Mouse (Mus musculus) midbrain, embryonic 15.5 days (tissue): Measurements from ENCODE around the gene Tuba1c. TPM values are rescaled to one million over a fixed set of nuclear protein-coding genes. Genes with fewer than 3 reads are reported as not detected.

Source experiments
- ATAC-seq: fragments of 200-750 bp; cut with Nextera tagmentation; replicated peaks from 2 replicates; pipeline ENCODE4 v1.8.0; 2017; ENCODE audit warnings: moderate TSS enrichment
- H3K27ac ChIP-seq: fragments of 300-500 bp; sonication (generic); 2 replicates; pipeline ENCODE4 v1.5.1; 2015; ENCODE audit warnings: mild to moderate bottlenecking, inconsistent platforms
- H3K27me3 ChIP-seq: fragments of 300-500 bp; sonication (generic); replicated peaks from 2 replicates; pipeline ENCODE4 v1.6.1; 2015; ENCODE audit warnings: inconsistent platforms
- H3K36me3 ChIP-seq: fragments of 300-500 bp; sonication (generic); replicated peaks from 2 replicates; pipeline ENCODE4 v1.6.1; 2015; ENCODE audit warnings: inconsistent platforms
- H3K4me1 ChIP-seq: fragments of 300-500 bp; sonication (generic); 2 replicates; pipeline ENCODE4 v1.6.1; 2015; ENCODE audit warnings: inconsistent platforms
- H3K4me2 ChIP-seq: fragments of 300-500 bp; sonication (generic); 2 replicates; pipeline ENCODE4 v1.6.1; 2015; ENCODE audit warnings: inconsistent platforms, mild to moderate bottlenecking, moderate library complexity
- H3K4me3 ChIP-seq: fragments of 300-500 bp; sonication (generic); 2 replicates; pipeline ENCODE4 v1.5.1; 2015; ENCODE audit warnings: mild to moderate bottlenecking, inconsistent platforms
- H3K9ac ChIP-seq: fragments of 300-500 bp; sonication (generic); 2 replicates; pipeline ENCODE4 v1.6.1; 2015; ENCODE audit warnings: mild to moderate bottlenecking, inconsistent platforms
- H3K9me3 ChIP-seq: fragments of 300-500 bp; sonication (generic); 2 replicates; pipeline ENCODE4 v1.6.1; 2016; ENCODE audit warnings: inconsistent platforms
- WGBS: fragments of 180-500 bp; shearing (Covaris S2); methylation state at CpG from one replicate; pipeline ENCODE4 v1.1.7; 2015; ENCODE audit warnings: mixed read lengths; 5-methylcytosine and 5-hydroxymethylcytosine counted together
- polyA plus RNA-seq: library from polyadenylated mRNA; unstranded; fragments of >200 nt; fragmentation: Nextera tagmentation; extraction: Ambion mirVana; gene quantifications from 2 replicates; pipeline ENCODE4 v1.2.1, GENCODE M21; 2015

Tuba1c gene
- polyA plus RNA-seq, 1 experiment from 2014 or later, result 16.4 TPM

DNA sequence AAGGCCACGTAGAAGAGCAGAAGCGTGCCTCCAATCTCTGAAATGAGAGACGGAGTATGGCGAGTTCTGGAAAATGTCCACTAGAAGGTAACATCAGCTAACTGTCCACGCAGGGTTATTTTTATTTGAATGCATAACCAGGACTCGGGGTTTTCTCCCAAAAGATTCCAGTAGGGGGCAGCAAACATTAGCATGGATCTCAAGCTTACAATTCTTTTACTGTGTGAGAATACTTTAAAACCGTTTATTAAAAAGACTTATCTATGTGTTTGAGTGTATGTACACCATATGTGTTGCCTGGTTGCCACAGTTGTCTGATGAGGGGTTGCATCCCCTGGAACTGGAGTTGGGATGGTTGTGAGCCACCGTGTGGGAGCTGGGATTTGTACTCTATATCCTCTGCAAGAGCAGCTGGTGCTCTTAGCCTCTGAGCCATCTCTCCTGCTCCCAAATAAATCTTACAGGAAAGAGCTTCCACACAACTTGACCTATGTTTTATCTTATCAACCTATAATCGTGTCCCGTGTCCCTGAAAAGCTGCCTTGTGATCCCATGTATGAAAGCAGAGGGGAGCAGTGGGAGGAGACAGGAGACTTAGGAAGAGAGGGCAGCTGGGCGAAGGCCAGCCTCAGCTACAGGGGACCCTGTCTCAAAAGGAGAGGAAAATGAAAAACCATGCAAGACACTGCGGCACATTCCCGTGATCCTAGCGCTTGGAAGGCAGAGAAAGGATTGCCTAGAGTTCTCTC, 29.0 kb upstream of the Tuba1c start:
- Histone ChIP-seq H3K36me3 (no peaks in the 10 kb centered on the region), H3K27ac (peak overlapping the region; percentile 42; the same call in 1 of the 2 replicates), H3K9ac (no peak overlapping the region), H3K4me1 (peaks cover 14% of the 10 kb centered on the region), H3K27me3 (no peaks in the 10 kb centered on the region), H3K4me2 (peak overlapping the region; percentile 43; the same call in 1 of the 2 replicates), H3K4me3 (no peak overlapping the region), H3K9me3 (no peaks in the 10 kb centered on the region)
- 0 out of 2 replicates have a peak, but pooled peaks have one; percentile 12 for ATAC-seq
- 33% methylated on average over 14 of the region's 14 CpGs for WGBS

DNA sequence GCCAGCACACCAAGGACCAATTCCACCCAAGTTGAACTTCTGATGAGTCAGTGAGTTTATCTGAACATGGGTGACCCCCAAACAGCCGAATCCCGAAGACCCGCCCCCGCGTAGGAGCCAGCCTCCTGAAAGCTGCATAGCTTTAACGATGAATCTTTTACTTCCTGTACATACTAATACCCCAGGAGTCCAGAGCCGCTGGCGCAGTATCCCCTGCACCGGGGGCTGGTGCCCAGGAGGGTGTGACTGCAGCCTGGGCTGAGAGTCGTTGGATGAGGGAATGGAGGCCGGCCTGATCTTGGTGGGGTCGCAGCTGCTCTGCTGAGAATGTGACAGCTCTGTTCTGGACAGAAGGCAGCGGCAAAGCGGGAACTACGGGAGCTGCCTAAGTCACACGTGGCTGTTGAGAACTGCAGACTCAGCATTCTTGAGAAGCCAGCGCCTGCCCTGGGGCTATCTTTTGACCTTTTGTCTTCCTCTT, 28.2 kb upstream of the Tuba1c start:
- H3K9me3 ChIP-seq, result no peaks in the 10 kb centered on the region
- peak overlapping the region; percentile 43 for H3K4me2 ChIP-seq
- no peak overlapping the region for H3K27ac ChIP-seq
- H3K9ac ChIP-seq, result no peak overlapping the region
- H3K4me1 ChIP-seq, result peaks cover 14% of the 10 kb centered on the region
- ATAC-seq, result 0 out of 2 replicates have a peak, but pooled peaks have one; percentile 41
- H3K27me3 ChIP-seq, result no peaks in the 10 kb centered on the region
- H3K4me3 ChIP-seq, result 0 out of 2 replicates have a peak overlapping the region, but pooled peaks have one; percentile 5
- 16% methylated on average over 17 of the region's 17 CpGs for WGBS
- H3K36me3 ChIP-seq, result no peaks in the 10 kb centered on the region

DNA sequence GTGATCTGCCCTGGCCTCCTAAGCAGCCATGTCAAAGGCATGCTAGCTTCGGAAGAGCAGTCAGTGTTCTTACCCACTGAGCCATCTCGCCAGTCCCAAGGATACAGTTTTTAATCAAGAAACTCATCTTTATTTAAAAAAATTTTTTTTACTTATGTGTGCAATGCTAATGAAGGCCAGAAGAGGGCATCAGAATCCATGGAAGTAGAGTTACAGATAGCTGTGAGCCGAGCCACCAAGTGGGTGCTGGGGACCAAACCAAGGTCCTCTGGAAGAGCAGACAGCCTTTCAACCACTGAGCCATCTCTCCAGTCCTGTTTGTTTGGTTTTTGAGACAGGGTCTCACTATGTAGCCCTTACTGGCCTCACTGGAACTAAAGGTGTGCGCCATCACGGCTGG, 26.1 kb upstream of the Tuba1c start:
- H3K27ac ChIP-seq, result no peak overlapping the region
- no peaks in the 10 kb centered on the region for H3K36me3 ChIP-seq
- H3K9me3 ChIP-seq, result no peaks in the 10 kb centered on the region
- peaks cover 14% of the 10 kb centered on the region for H3K4me1 ChIP-seq
- H3K9ac ChIP-seq, result no peak overlapping the region
- no peak overlapping the region for H3K4me3 ChIP-seq
- H3K27me3 ChIP-seq, result no peaks in the 10 kb centered on the region
- H3K4me2 ChIP-seq, result no peak overlapping the region
- ATAC-seq, result no peak
- WGBS, result 92% methylated on average over 5 of the region's 5 CpGs

DNA sequence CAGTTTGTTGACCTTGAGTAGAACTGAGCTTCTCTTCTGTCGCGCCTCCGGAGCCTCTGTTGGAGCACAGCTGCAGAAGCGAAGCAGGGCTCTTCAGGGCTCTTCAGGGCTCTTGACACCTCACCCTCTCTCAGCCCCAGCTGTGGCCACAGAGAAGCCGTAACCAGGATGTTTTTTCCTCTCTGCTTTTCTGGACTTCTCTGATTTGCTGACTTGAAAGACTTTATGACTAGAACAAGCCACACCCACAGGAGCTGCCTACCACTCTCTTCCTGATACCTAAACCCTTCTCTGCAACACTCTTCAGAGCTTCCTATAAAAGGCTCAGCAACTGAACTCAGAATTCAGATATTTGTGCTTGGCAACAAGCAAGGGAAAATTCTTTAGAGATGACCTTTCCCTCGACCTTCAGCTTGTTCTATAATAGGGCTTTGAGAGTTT, 20.9 kb upstream of the Tuba1c start:
- Histone ChIP-seq H3K27me3 (no peaks in the 10 kb centered on the region), H3K9ac (no peak overlapping the region), H3K4me2 (no peak overlapping the region), H3K9me3 (no peaks in the 10 kb centered on the region), H3K36me3 (no peaks in the 10 kb centered on the region), H3K27ac (no peak overlapping the region), H3K4me3 (no peak overlapping the region), H3K4me1 (no peaks in the 10 kb centered on the region)
- ATAC-seq, result no peak
- WGBS, result 79% methylated on average over 6 of the region's 6 CpGs

DNA sequence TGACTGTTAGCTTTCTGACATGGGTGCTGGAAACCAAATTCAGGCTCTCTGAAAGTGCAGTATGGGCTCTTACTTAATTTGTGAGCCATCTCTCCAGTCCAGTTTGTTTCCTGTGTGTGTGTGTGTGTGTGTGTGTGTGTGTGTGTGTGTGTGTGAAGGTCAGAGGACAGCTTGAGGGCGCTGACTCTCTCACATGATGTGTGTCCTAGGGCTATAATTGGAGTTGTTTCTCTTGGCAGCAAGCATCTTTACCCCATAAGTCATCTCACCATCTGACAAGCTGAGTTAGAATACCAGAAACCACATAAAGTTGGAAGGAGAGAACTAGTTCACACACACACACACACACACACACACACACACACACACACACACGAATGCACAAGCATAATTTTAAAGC, 18.8 kb upstream of the Tuba1c start:
- no peaks in the 10 kb centered on the region for H3K27me3 ChIP-seq

DNA sequence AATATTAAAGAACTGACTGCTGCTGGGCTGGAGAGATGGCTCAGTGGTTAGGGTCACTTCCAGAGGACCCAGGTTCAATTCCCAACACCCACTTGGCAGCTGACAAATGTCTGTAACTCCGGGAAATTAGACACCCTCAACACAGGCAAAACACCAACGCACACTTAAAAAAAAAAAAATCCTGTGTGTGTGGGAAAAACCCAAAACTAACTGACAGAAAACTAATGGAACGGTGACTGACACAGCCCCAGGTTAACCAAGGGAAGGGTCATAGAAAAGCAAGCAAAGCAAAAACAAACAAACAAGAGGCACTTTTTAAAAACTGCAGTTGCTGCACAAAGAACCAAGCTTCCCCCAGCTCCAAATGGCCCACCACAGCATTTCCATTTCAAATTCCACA, 17.7 kb upstream of the Tuba1c start:
- no peak overlapping the region for H3K9ac ChIP-seq
- no peak overlapping the region for H3K27ac ChIP-seq
- no peaks in the 10 kb centered on the region for H3K36me3 ChIP-seq
- no peaks in the 10 kb centered on the region for H3K4me1 ChIP-seq
- no peak overlapping the region for H3K4me2 ChIP-seq
- no peak overlapping the region for H3K4me3 ChIP-seq
- no peak for ATAC-seq
- no peaks in the 10 kb centered on the region for H3K27me3 ChIP-seq
- no peaks in the 10 kb centered on the region for H3K9me3 ChIP-seq
- 88% methylated on average over 3 of the region's 3 CpGs for WGBS

More for the DNA sequence above, 18.8 kb upstream of the Tuba1c start:
- no peaks in the 10 kb centered on the region for H3K4me1 ChIP-seq
- H3K36me3 ChIP-seq, result no peaks in the 10 kb centered on the region
- H3K9me3 ChIP-seq, result no peaks in the 10 kb centered on the region
- no peak overlapping the region for H3K4me2 ChIP-seq
- no peak overlapping the region for H3K4me3 ChIP-seq
- H3K9ac ChIP-seq, result no peak overlapping the region
- no peak overlapping the region for H3K27ac ChIP-seq
- ATAC-seq, result no peak
- 67% methylated on average over 2 of the region's 2 CpGs for WGBS

DNA sequence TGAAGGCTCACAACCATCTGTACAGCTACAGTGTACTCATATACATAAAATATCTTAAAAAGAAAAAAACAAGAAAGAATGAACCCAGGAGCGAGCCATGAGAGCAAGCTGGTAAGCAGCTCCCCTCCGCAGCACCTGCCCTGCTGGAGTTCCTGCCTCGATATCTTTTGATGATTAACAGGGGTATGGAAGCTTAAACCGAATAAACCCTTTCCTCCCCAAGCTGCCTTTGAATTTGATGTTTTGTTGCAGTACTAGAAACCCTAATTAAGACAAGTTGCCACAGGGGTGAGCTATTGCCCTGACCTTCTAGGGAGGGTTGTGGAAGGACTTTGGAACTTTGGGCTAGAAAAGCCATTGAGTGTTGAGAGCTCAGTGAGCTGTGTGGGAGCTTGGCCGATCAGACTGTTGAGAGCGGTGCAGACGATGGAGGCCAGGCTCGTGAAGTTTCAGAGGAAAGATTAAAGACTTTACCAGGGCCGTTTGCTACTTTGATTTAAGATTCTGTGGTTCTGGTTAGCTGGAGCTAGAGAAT, 15.1 kb upstream of the Tuba1c start:
- Histone ChIP-seq H3K4me2 (no peak overlapping the region), H3K9ac (no peak overlapping the region), H3K27me3 (no peaks in the 10 kb centered on the region), H3K36me3 (no peaks in the 10 kb centered on the region), H3K4me1 (peaks cover 11% of the 10 kb centered on the region), H3K4me3 (no peak overlapping the region), H3K27ac (no peak overlapping the region), H3K9me3 (no peaks in the 10 kb centered on the region)
- ATAC-seq, result no peak
- WGBS, result 72% methylated on average over 9 of the region's 9 CpGs

DNA sequence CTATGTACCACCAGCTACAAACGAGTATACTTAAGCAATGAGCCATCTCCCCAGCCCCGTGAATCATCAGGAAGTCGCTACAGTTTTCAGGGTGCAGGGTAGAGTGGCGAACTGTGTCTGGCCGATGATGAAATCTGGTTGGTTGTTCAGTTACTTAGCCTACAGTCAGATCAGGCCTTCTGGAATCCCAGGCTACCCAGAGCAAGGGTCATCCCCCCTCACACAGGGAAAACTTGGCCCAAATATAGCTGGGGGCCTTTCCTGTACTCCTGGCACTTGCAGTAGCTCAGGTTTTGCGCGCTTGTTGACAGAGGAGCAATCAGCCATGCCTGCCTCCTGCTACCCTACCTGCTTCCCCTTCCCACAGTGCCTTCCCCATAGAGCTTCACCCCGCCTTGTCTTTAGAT, 12.3 kb upstream of the Tuba1c start:
- no peak overlapping the region for H3K9ac ChIP-seq
- H3K36me3 ChIP-seq, result no peaks in the 10 kb centered on the region
- H3K27me3 ChIP-seq, result no peaks in the 10 kb centered on the region
- H3K4me1 ChIP-seq, result peaks cover 11% of the 10 kb centered on the region
- ATAC-seq, result no peak
- WGBS, result 82% methylated on average over 8 of the region's 8 CpGs
- no peak overlapping the region for H3K4me3 ChIP-seq
- no peaks in the 10 kb centered on the region for H3K9me3 ChIP-seq
- no peak overlapping the region for H3K4me2 ChIP-seq
- peak overlapping the region; percentile 34; the same call in 1 of the 2 replicates for H3K27ac ChIP-seq

DNA sequence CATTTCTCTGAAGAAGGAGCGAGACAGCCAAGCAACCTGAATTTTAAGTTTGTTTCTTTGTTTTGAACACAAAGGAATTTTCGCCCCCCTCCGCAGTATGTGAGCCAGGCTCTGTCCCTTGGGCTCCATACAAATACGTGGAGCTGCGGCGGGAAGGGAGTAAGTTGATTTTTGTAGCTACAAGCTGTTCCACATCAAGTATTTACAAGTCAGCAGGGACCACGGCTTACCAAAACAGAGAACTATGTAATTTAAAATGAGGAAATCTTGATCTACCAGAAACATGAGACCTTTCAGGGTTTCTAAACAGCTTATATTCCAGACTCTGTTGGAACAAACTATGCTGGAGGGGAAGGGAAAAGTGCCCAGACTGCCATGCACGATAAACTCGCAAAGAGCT, 11.7 kb upstream of the Tuba1c start:
- Histone ChIP-seq H3K27me3 (no peaks in the 10 kb centered on the region), H3K9me3 (no peaks in the 10 kb centered on the region), H3K4me1 (peaks cover 11% of the 10 kb centered on the region), H3K4me2 (no peak overlapping the region), H3K27ac (peak overlapping the region; percentile 34; the same call in 1 of the 2 replicates), H3K36me3 (no peaks in the 10 kb centered on the region), H3K4me3 (no peak overlapping the region), H3K9ac (no peak overlapping the region)
- 36% methylated on average over 9 of the region's 9 CpGs for WGBS
- no peak for ATAC-seq

DNA sequence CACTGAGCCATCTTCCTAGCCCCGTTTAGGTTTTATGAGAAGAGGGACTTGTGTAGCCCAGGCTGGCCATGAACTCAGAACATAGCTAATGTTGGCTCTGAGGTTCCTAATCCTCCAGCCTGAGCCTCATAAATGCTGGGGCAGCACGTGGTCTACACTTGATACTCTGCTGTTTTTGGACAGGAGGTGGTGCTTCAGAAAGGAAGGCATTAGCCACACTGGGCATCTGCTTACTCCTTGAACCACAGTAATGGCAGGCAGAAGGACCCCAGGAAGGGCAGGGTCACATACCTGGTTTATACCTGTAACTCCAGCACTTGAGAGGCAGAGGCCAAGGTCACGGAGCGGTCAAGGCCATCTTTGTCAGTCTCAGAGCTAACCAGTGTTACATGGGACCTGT, 11.1 kb upstream of the Tuba1c start:
- H3K4me3 ChIP-seq, result no peak overlapping the region
- peaks cover 11% of the 10 kb centered on the region for H3K4me1 ChIP-seq
- 84% methylated on average over 4 of the region's 4 CpGs for WGBS
- ATAC-seq, result no peak
- H3K4me2 ChIP-seq, result no peak overlapping the region
- no peak overlapping the region for H3K9ac ChIP-seq
- no peaks in the 10 kb centered on the region for H3K27me3 ChIP-seq
- H3K27ac ChIP-seq, result peak overlapping the region; percentile 2; the same call in 1 of the 2 replicates
- H3K36me3 ChIP-seq, result no peaks in the 10 kb centered on the region
- no peaks in the 10 kb centered on the region for H3K9me3 ChIP-seq

DNA sequence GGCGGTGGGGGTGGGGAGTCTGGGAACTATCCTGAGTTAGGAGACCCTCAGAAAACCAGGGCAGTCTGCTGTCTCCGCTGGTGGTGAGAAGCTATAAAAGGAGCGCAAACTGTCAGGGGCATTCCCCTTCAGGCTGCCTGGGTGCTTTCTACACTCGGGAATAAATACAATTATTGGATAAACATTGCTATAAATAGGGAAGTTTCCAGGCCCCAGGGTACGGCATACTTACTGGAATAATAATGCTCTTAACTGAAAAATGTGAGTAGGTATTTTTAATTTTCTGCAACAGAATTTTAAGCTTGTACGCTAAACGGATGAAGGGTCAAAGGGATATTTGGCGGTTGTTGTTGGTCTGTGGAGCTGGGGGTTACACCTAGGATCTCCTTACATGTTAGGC, 10.3 kb upstream of the Tuba1c start:
- Histone ChIP-seq H3K27me3 (no peaks in the 10 kb centered on the region), H3K4me2 (no peak overlapping the region), H3K36me3 (no peaks in the 10 kb centered on the region), H3K9ac (no peak overlapping the region), H3K4me3 (no peak overlapping the region), H3K9me3 (no peaks in the 10 kb centered on the region), H3K4me1 (peaks cover 11% of the 10 kb centered on the region), H3K27ac (no peak overlapping the region)
- 63% methylated on average over 8 of the region's 8 CpGs for WGBS
- ATAC-seq, result no peak

DNA sequence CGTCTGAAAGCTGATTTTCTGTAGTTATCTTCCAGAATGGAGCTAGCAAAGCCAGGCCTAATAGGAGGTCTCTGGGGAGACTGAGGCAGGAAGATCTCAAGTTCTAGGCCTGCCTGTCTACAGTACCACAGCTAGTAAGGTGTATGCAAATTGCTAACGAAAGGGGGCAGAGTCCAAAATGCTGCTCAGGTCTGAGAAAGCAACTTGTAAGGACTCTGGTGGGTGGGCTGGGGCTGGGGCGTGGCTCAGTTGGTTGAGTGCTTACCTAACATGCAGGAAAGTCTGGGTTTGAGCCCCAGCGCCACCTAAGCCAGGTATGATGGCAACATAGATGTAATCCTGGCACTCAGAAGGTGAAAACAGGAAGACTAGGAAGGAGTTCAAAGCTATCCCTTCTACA, 9.5 kb upstream of the Tuba1c start:
- H3K27me3 ChIP-seq, result no peaks in the 10 kb centered on the region
- peaks cover 11% of the 10 kb centered on the region for H3K4me1 ChIP-seq
- H3K4me2 ChIP-seq, result no peak overlapping the region
- no peaks in the 10 kb centered on the region for H3K9me3 ChIP-seq
- H3K36me3 ChIP-seq, result no peaks in the 10 kb centered on the region
- ATAC-seq, result no peak
- H3K27ac ChIP-seq, result no peak overlapping the region
- H3K4me3 ChIP-seq, result no peak overlapping the region
- 94% methylated on average over 4 of the region's 4 CpGs for WGBS
- H3K9ac ChIP-seq, result no peak overlapping the region

DNA sequence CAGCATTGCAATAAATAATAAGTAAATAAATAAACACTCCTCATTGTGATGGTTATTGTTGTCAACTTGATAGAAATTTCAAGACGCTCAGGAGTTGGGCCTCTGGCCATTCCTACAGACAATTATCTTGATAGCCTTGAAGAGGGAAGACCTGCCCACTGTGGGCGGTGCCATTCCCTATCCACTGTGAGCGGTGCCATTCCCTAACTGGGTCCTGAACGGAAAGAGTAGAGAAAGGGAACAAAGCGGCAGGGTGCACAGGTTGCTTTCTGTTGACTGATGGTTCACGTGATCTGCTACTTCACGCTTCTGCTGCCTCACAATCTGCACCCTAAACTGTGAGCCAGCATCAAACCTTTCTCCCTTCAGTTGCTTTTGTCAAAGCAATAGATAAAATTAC, 8.4 kb upstream of the Tuba1c start:
- Histone ChIP-seq H3K4me2 (no peak overlapping the region), H3K4me1 (peaks cover 11% of the 10 kb centered on the region), H3K9ac (no peak overlapping the region), H3K27ac (no peak overlapping the region), H3K27me3 (no peaks in the 10 kb centered on the region), H3K36me3 (no peaks in the 10 kb centered on the region), H3K9me3 (no peaks in the 10 kb centered on the region), H3K4me3 (no peak overlapping the region)
- 97% methylated on average over 7 of the region's 7 CpGs for WGBS
- ATAC-seq, result no peak
